Mouse (Mus musculus) skeletal muscle tissue, postnatal 0 days (tissue): ENCODE results near the gene Ctsa. TPM values are rescaled to one million over a fixed set of nuclear protein-coding genes. Genes with fewer than 3 reads are reported as not detected.

Source experiments
- polyA plus RNA-seq: library from polyadenylated mRNA; unstranded; fragments of >200 nt; fragmentation: Nextera tagmentation; extraction: Ambion mirVana; gene quantifications from 2 replicates; pipeline ENCODE4 v1.2.1, GENCODE M21; 2015

Ctsa gene
- polyA plus RNA-seq: 105 and 116 TPM in 2 replicates

DNA sequence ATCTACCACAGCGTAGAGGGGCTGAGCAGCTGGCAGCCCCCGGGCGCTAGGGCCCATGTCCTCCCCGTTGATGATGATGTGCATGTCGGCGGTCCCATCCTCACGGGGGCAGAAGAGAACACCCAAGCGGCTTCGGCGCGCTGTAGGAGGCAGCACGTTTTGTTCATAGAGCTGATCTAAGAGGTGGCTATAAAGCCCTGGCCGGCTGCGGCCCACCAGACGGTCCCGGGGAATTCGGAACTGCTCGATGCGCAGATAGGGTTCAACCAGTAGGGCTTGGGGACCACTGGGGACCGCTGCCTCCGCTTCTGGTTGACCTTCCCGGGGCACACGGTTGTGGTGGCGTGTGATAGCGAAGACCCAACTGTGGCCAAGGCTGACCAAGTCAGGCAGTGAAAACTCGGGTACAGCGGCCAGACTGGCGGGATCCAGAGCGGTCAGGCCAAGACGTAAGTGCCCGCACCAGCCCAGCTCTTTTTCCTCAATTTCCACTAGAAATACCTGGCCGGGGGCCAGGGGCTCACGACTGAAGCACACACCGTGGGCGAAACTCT, at the start of gene Ctsa:
Gene Ctsa, plus strand, starts transcription at position 126 of the 554 bp plus-strand sequence.

DNA sequence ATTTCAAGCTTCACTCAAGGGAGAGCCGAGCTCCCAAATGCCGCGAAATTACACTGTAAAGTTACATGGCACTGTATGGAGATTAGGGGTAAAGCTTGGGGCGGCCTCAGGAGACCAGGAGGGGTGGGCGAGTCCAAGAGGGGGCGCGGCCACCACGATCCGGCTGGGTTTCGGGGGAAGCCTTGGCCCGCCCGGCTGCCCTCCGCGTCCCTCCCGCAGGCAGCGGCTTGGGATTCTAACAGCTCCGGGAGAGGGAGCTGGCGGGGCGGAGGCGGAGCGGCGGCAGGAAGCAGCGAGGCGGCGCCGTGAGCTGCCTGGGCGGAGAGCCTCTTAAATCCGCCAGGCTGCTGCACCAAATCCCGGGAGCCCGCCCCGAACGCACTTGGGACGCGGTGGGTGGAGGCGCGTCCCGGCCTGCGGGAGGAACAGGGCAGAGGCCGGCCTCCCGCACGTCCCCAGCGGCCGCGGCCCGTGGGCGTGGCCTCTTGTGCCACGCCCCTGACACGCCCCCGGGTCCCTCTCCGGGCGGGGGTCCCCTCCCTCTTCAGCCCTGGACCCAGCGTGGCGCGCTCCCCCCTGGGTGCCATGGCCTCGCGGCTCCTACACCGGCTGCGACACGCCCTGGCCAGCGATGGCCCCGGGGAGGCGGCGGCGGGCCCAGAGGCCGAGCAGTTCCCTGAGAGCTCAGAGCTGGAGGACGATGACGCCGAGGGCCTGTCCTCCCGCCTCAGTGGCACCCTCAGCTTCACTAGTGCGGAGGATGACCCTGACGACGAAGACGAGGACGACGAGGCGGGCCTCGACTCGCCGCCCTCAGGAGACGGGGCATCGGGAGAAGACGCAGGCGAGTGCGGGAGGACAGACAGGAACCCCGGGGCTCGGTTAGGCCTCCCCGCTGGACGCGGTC, 46.9 kb upstream of the Ctsa start, which contains the start of gene Snx21:
Gene Snx21, plus strand, starts transcription at position 343 of the 907 bp plus-strand sequence.

DNA sequence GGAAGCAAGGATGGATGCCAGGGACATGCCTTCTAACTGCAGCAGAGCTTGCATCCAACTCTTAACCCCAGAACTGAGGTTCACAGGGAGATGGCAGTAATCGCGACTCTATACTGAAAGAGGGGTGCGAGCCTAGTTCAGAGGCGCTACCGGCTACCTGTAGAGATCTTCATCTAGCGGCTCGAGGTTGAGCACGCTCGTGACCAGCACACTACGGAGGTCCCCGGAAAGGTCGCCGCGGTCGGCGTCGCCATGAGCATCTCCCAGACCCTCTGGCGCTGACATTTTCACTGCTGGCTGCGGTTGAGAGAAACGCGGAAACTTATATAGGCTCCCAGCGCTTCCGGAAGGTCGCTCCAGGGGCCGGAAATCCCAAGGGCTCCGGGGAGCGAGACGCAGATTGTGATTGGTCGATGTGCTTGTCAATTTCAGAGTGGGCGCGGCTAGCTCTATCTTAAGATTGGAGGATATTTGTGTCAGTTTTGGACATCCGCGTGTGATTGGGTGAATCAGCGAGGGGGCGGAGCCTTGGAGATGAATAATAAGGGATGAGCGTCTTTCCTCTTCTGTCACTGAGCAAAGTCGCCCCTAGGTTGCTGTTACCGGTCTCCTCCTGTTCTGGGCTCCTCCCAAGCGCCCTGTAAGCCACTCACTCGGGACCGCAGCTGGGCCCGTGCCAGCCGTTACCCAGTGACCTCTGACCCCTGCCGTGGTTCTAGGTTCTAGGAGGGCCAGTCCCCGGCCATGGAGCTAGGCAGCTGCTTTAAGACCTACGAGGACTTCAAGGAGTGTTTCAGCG, 27.9 kb upstream of the Ctsa start, which contains the start of the genes Acot8 and Zswim3:
Gene Acot8, minus strand, starts transcription at position 350 of the 799 bp plus-strand sequence.
Gene Zswim3, plus strand, starts transcription at position 566 of the 799 bp plus-strand sequence.

DNA sequence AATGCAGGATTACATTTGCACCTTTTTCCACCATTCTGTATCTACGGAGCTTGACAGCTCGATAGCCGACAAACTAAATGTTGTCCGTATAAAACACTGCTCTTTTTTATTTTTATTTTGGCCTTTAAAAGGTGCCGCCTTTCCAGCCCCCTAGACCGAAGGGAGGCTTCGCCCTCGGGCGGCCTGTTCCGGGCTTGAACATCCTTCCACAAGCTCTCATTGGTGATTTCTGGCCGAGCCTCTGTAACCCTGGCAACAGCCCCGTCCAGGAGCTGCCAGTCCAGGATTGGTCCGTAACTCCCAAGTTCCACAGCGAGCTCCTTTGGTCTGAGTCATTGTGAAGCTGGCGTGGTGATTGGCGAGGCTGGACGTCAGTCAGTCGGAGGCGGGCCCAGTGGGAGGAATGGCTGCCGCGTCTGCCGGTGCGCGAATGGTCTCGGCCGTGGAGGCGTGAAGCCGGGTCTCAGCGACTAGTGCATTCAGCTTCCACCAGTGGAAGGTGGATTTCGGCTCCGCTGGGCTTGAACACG, 10.0 kb upstream of the Ctsa start, which contains the start of gene Zswim1:
Gene Zswim1, plus strand, starts transcription at position 51 of the 530 bp plus-strand sequence.

DNA sequence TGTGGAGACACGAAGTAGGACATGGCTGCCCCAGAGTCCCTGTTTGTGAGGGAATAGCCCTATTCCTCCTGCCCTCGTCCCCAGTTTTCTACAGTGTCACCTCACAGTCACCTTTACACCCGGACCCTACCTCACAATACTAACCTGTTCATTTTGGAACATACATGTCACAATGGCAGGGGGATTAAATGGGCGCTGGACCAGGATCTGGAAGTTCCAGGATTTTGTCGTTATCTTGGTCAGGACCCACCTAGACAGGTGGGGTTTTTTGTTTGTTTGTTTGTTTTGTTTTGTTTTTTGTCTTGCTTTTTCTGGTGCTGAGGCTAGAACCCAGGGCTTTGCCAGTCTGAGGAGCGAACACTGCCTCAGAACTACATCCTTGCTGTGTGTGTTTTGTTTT, 4.2 kb upstream of the Ctsa start, which contains the start of gene Spata25:
Gene Spata25, minus strand, starts transcription at position 101 of the 400 bp plus-strand sequence.

DNA sequence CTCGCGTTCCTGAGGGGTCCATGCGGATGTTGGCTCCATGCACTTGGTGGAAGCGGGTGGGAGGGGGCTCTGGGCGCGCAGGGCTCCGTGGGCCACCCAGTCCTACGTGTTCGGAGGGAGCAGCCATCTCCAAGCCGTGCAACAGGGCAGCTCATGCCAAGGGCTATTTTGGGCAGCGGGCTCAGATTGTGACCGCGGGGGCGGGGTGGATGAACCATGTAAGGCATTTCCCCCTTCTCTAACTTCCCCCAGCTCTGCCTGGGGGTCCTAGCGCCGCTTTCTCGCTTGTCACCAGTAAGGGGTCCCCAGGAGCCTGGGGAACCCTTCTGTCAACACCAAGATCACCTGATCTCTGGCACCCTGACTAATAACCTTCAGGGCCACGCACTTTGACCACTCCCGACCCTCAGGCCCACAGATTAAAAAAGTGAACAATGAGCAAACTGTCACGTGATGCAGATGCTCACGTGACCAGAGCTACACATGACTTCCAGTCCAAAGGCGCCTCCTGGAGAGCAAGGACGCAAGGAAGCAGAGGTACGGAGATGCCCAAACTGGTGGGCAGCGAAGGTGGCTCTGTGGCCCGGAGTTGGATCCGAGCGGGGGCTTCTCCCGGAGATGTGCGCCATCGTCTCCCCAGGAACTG, 764 bp downstream of the Ctsa start, which contains the start of gene Neurl2:
Gene Neurl2, minus strand, starts transcription at position 143 of the 646 bp plus-strand sequence.

DNA sequence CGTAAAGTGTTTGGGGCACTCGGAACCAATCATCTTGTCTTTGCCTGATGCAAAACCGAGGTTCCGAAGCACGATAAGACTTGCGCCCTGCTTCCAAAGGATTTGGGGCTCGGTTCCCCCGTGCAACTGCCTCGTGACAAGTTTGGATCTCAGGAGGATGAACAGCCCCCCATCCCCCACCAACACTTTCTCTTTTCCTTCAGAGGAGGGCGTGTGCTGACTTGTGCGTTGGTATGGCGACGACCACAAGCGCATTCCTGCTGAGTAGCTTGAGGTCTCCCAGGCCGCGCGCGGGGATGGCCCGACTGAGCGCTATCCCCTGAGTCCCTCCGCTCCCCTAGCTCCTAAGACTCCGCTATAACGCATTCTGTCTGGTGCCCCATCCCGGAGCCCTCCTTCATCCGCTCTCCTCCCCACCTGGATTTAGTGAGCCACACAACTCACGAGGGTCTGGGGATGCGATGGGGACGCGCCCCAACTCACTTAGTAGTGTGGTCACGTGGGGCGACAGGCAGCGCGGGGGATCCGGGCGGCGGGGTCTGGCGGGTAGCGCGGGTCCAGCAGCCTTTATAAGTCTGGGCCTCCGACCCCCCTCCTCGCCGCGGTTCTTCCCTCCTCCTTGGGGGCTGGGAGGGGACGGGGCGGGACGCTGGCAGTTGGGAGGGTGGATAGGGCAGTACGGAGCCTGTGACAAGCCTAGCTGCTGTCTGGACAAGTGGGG, 24.6 kb downstream of the Ctsa start, which contains the start of gene Pltp:
Gene Pltp, minus strand, starts transcription at position 611 of the 721 bp plus-strand sequence.

DNA sequence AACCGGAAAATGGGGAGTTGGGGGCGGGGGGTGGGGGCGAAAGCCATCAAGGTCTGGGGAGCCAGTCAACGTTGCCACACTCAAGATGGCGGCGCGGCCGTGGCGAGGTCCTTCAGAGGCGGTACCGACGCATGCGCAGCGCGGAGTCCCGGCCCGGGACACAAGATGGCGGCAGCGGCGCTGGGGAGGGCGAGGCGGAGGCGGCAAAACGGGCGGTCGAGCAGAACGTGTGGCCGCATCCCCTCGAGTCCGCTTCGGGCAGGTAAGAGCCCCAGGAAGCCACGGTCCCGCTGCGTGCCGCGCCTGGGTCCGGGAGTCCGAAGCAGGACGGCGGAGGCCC, 46.5 kb downstream of the Ctsa start, which contains the start of gene Pcif1:
Gene Pcif1, plus strand, starts transcription at position 77 of the 340 bp plus-strand sequence.

Other genes starting within 250 kb of the Ctsa start
- gene Wfdc6a, start 247.4 kb upstream of the Ctsa start, polyA plus RNA-seq: not detected in 2 replicates
- gene Eppin, start 239.3 kb upstream of the Ctsa start, polyA plus RNA-seq: not detected in 2 replicates
- not detected in 2 replicates for gene Wfdc6b, start 219.4 kb upstream of the Ctsa start, polyA plus RNA-seq
- gene Wfdc8, start 219.2 kb upstream of the Ctsa start, polyA plus RNA-seq: not detected in 2 replicates
- not detected in 2 replicates for gene Wfdc16, start 194.1 kb upstream of the Ctsa start, polyA plus RNA-seq
- gene Wfdc10, start 176.8 kb upstream of the Ctsa start, polyA plus RNA-seq: not detected in 2 replicates
- not detected in 2 replicates for gene Wfdc9, start 176.3 kb upstream of the Ctsa start, polyA plus RNA-seq
- gene Wfdc11, start 158.8 kb upstream of the Ctsa start, polyA plus RNA-seq: not detected in 2 replicates
- 0.21 TPM in 1 of 2 replicates, not detected in the other for gene Wfdc13, start 147.8 kb upstream of the Ctsa start, polyA plus RNA-seq
- gene Spint4, start 134.4 kb upstream of the Ctsa start, polyA plus RNA-seq: not detected in 2 replicates
- gene Spint5, start 117.6 kb upstream of the Ctsa start, polyA plus RNA-seq: not detected in 2 replicates
- 0.14 and 0.29 TPM in 2 replicates for gene Wfdc3, start 86.9 kb upstream of the Ctsa start, polyA plus RNA-seq
- 51.2 and 54.3 TPM in 2 replicates for gene Dnttip1, start 86.9 kb upstream of the Ctsa start, polyA plus RNA-seq
- gene Ube2c, start 63.0 kb upstream of the Ctsa start, polyA plus RNA-seq: 67.3 and 77.7 TPM in 2 replicates
- 22,389 and 24,028 TPM in 2 replicates for gene Tnnc2, start 52.9 kb upstream of the Ctsa start, polyA plus RNA-seq
- gene Snx21, start 47.0 kb upstream of the Ctsa start, polyA plus RNA-seq: 31.1 and 33.0 TPM in 2 replicates
- gene Acot8, start 28.0 kb upstream of the Ctsa start, polyA plus RNA-seq: 10.2 and 11.7 TPM in 2 replicates
- 2.0 TPM in 2 replicates for gene Zswim3, start 27.8 kb upstream of the Ctsa start, polyA plus RNA-seq
- 5.9 and 6.8 TPM in 2 replicates for gene Zswim1, start 10.2 kb upstream of the Ctsa start, polyA plus RNA-seq
- gene Spata25, start 4.3 kb upstream of the Ctsa start, polyA plus RNA-seq: not detected in 2 replicates
- gene Neurl2, start 583 bp downstream of the Ctsa start, polyA plus RNA-seq: 56.5 and 63.5 TPM in 2 replicates
- 5.9 and 7.4 TPM in 2 replicates for gene Pltp, start 24.8 kb downstream of the Ctsa start, polyA plus RNA-seq
- gene Pcif1, start 46.4 kb downstream of the Ctsa start, polyA plus RNA-seq: 41.4 and 42.2 TPM in 2 replicates
- 4.0 and 4.3 TPM in 2 replicates for gene Zfp335, start 78.9 kb downstream of the Ctsa start, polyA plus RNA-seq
- 0.91 and 1.1 TPM in 2 replicates for gene Mmp9, start 107.9 kb downstream of the Ctsa start, polyA plus RNA-seq
- gene Slc12a5, start 127.9 kb downstream of the Ctsa start, polyA plus RNA-seq: 0.22 and 0.23 TPM in 2 replicates
- 17.6 and 18.6 TPM in 2 replicates for gene Ncoa5, start 202.0 kb downstream of the Ctsa start, polyA plus RNA-seq
- gene Cd40, start 222.8 kb downstream of the Ctsa start, polyA plus RNA-seq: 2.4 and 3.5 TPM in 2 replicates